Mouse (Mus musculus) heart, embryonic 11.5 days (tissue): ENCODE results near the gene Fam57a. TPM values are rescaled to one million over a fixed set of nuclear protein-coding genes. Genes with fewer than 3 reads are reported as not detected.

ENCODE experiments used
- ATAC-seq: fragments of 200-750 bp; cut with Nextera tagmentation; replicated peaks from 2 replicates; pipeline ENCODE4 v1.8.0; 2017; ENCODE audit warnings: moderate library complexity; ENCODE audit not compliant: insufficient number of reproducible peaks, low FRiP score, low TSS enrichment
- H3K27ac ChIP-seq: fragments of 300-500 bp; sonication (generic); 2 replicates; pipeline ENCODE4 v1.5.1; 2014; ENCODE audit warnings: mild to moderate bottlenecking, low read depth, low read length
- H3K27me3 ChIP-seq: fragments of 300-500 bp; sonication (generic); 2 replicates; pipeline ENCODE4 v1.6.1; 2014; ENCODE audit warnings: mild to moderate bottlenecking, low read length, mixed read lengths; ENCODE audit not compliant: control insufficient read depth, insufficient read depth
- H3K36me3 ChIP-seq: fragments of 300-500 bp; sonication (generic); 2 replicates; pipeline ENCODE4 v1.6.1; 2014; ENCODE audit warnings: mild to moderate bottlenecking, low read length, moderate library complexity, mixed read lengths; ENCODE audit not compliant: control insufficient read depth, insufficient read depth
- H3K4me1 ChIP-seq: fragments of 300-500 bp; sonication (generic); 2 replicates; pipeline ENCODE4 v1.6.1; 2014; ENCODE audit warnings: low read length; ENCODE audit not compliant: control insufficient read depth, insufficient read depth
- H3K4me2 ChIP-seq: fragments of 300-500 bp; sonication (generic); 2 replicates; pipeline ENCODE4 v1.6.1; 2014; ENCODE audit warnings: mild to moderate bottlenecking, moderate library complexity
- H3K4me3 ChIP-seq: fragments of 300-500 bp; sonication (generic); 2 replicates; pipeline ENCODE4 v1.5.1; 2014; ENCODE audit warnings: low read depth, low read length
- H3K9ac ChIP-seq: fragments of 300-500 bp; sonication (generic); 2 replicates; pipeline ENCODE4 v1.6.1; 2014; ENCODE audit warnings: mild to moderate bottlenecking, low read depth, low read length, moderate library complexity
- H3K9me3 ChIP-seq: fragments of 300-500 bp; sonication (generic); replicated peaks from 2 replicates; pipeline ENCODE4 v1.6.1; 2016; ENCODE audit warnings: low read length; ENCODE audit not compliant: control insufficient read depth
- WGBS: fragments of 180-500 bp; shearing (Covaris S2); extraction: QIAGEN DNeasy Blood & Tissue Kit; methylation state at CpG from one replicate; pipeline ENCODE4 v1.1.7; 2014; ENCODE audit not compliant: insufficient replicate concordance; 5-methylcytosine and 5-hydroxymethylcytosine counted together
- polyA plus RNA-seq: library from polyadenylated mRNA; unstranded; fragments of >200 nt; fragmentation: Nextera tagmentation; extraction: Ambion mirVana; gene quantifications from 2 replicates; pipeline ENCODE4 v1.2.1, GENCODE M21; 2014

The Fam57a gene
- polyA plus RNA-seq, 1 experiment from 2014 or later: 31.2 TPM

DNA sequence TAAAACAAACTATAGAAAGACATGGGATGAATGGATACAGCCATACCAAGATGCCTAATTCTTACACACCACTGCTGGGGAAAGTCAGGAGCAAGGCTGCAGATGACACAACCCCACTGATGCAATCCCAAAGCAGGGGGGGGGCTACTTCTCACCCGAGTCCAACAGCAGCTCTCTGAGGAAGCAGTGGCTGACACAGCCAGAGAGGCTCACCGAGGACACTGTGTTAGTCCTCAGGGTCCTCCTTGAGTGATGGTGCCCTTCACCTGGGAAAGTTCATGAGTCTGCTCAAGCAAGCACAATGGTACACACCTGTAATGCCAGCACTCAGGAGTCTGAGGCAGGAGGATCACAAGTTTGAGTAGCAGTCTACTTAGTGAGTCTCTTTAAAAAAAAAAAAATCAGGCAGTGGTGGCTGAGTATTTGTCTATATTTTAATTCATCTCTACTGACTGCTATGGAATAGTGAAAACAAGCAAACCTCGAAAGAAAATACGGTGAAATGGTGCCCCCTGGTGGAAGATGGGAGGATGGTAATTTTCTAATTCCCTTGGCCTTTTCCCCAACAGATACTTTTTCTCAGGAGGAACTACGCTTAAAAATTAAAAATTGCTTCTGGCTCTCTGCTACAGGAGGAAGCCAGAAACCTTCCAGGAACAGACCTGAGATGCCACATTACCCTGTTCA, 12.2 kb upstream of the Fam57a start:
- no peak for ATAC-seq
- Histone ChIP-seq H3K9me3 (no peaks in the 10 kb centered on the region), H3K9ac (no peak overlapping the region), H3K4me1 (no peaks in the 10 kb centered on the region), H3K4me3 (no peak overlapping the region), H3K4me2 (no peak overlapping the region), H3K36me3 (peaks cover 3% of the 10 kb centered on the region; the same call in 1 of the 2 replicates), H3K27ac (no peak overlapping the region), H3K27me3 (no peaks in the 10 kb centered on the region)
- 30% methylated on average over 5 of the region's 5 CpGs for WGBS

- H3K27ac ChIP-seq: no peak overlapping the region
- no peaks in the 10 kb centered on the region for H3K4me1 ChIP-seq
- no peaks in the 10 kb centered on the region for H3K36me3 ChIP-seq
- no peak for ATAC-seq
- no peak overlapping the region for H3K4me3 ChIP-seq
- H3K9me3 ChIP-seq: no peaks in the 10 kb centered on the region
- H3K27me3 ChIP-seq: no peaks in the 10 kb centered on the region
- H3K4me2 ChIP-seq: no peak overlapping the region
- H3K9ac ChIP-seq: no peak overlapping the region
- 84% methylated on average over 3 of the region's 3 CpGs for WGBS
Measured at GRCm38 (mm10) chr11:76168976-76169375, 10.5 kb upstream of the Fam57a start.

GRCm38 (mm10) chr11:76170207-76170606, 9.3 kb upstream of the Fam57a start:
- Histone ChIP-seq H3K36me3 (no peaks in the 10 kb centered on the region), H3K27me3 (no peaks in the 10 kb centered on the region), H3K4me2 (no peak overlapping the region), H3K27ac (no peak overlapping the region), H3K9ac (no peak overlapping the region), H3K4me3 (no peak overlapping the region), H3K4me1 (no peaks in the 10 kb centered on the region), H3K9me3 (no peaks in the 10 kb centered on the region)
- no peak for ATAC-seq
- 68% methylated on average over 5 of the region's 5 CpGs for WGBS

DNA sequence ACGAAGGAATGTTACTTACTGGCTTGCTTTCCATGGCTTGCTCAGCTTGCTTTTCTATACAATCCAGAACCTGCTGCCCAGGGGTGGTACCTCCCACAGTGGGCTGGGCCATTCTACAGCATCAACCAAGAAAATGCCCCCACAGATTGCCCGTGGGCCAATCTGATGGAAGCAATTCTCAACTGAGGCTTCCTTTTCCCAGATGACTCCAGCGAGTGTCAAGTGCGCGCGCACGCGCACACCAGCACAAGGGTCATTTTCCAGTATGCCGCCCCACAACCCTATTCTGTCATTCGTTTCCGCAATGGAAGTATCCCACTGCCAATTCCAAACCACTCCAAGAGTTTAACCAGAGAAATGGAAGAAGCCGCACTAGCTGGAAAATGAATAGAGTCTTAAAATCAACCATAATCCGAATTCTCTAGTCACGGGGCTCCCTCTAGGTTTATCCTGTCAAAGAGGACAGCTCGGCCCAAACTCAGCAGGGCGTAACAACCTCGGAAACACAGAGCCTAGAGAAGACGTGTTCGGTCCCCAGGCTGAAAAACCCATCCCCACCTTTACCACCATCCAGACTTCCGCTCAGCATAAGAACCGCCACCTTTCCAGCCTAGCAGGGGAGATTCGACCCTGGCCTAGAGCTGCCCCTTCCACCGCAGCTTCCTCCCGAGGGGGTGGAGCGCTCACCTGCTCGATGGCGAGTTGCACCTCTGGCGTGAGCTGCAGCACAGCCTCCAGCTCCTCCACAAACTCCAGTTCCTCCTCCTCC, 561 bp upstream of the Fam57a start:
- peak overlapping the region; percentile 57; the same call in 1 of the 2 replicates for H3K27ac ChIP-seq
- 3% methylated on average over 28 of the region's 28 CpGs for WGBS
- H3K36me3 ChIP-seq: no peaks in the 10 kb centered on the region
- H3K9ac ChIP-seq: peak overlapping the region; percentile 76
- no peaks in the 10 kb centered on the region for H3K9me3 ChIP-seq
- H3K4me3 ChIP-seq: peak overlapping the region; percentile 85
- peak; percentile 69 for ATAC-seq
- no peaks in the 10 kb centered on the region for H3K27me3 ChIP-seq
- 0 out of 2 replicates have a peak, but pooled peaks cover 2% of the 10 kb centered on the region for H3K4me1 ChIP-seq
- H3K4me2 ChIP-seq: peak overlapping the region; percentile 94

DNA sequence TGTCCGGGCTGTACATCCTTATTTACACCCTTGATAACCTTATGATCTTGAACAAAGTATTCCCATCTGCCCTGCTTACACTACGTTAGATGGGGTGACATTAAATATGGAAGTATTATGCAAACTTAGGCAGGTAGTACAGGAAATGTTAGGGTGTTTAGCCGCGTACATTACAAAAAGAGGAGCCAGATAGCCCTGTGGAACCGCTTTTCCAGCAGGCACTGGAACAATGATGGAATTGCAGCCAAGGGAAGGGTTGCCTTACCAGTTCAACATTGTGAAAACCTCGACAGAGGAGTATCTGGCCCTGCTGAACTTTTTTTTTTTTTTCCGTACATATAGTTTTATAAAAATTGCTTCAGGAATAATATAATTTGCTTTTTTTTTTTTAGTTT, 672 bp downstream of the Fam57a start:
- Histone ChIP-seq H3K27ac (no peak overlapping the region), H3K9ac (peak overlapping the region; percentile 76), H3K4me3 (peak overlapping the region; percentile 85), H3K9me3 (no peaks in the 10 kb centered on the region), H3K27me3 (no peaks in the 10 kb centered on the region), H3K4me2 (peak overlapping the region; percentile 94), H3K4me1 (0 out of 2 replicates have a peak, but pooled peaks cover 2% of the 10 kb centered on the region), H3K36me3 (no peaks in the 10 kb centered on the region)
- 15% methylated on average over 7 of the region's 7 CpGs for WGBS
- ATAC-seq: no peak

DNA sequence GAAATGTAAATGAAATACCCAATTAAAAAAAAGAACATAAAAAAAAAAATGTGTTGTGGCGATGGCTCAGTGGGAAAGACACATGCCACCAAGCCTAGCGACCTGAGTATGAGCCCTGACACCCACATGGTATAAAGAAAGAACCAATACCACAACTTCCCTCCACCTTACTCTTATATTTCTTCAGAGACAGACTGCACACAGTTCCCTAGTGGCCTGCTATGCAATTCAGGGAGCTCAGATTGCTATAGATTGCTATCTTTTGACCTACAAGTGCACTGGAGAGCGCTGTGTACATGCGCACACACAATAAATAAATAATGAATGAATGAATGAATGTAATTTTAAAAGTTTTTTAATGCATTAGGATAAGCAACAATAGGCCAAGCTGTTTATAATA, 4.3 kb downstream of the Fam57a start:
- Histone ChIP-seq H3K9me3 (no peaks in the 10 kb centered on the region), H3K4me3 (no peak overlapping the region), H3K27ac (no peak overlapping the region), H3K9ac (no peak overlapping the region), H3K36me3 (no peaks in the 10 kb centered on the region), H3K4me1 (0 out of 2 replicates have a peak, but pooled peaks cover under 1% of the 10 kb centered on the region), H3K4me2 (no peak overlapping the region), H3K27me3 (no peaks in the 10 kb centered on the region)
- 83% methylated on average over 4 of the region's 4 CpGs for WGBS
- no peak for ATAC-seq

DNA sequence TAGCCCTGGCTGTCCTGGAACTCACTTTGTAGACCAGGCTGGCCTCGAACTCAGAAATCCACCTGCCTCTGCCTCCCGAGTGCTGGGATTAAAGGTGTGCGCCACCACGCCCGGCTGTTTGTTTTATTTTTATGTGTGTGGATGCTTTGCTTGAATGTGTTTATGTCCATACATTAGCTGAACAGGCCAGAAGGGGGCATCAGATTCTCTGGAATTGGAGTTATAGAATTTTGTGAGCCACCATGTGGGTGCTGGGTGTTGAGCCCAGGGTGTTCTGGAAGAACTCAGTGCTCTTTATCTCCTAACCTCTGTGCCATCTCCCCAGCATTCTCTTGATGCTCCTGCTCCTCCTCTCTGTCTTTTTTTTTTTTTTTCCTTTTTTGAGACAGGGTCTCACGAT, 7.4 kb downstream of the Fam57a start:
- WGBS: 87% methylated on average over 6 of the region's 6 CpGs
- H3K9me3 ChIP-seq: no peaks in the 10 kb centered on the region
- no peak for ATAC-seq
- H3K9ac ChIP-seq: no peak overlapping the region
- no peak overlapping the region for H3K27ac ChIP-seq
- H3K4me2 ChIP-seq: no peak overlapping the region
- H3K27me3 ChIP-seq: no peaks in the 10 kb centered on the region
- no peak overlapping the region for H3K4me3 ChIP-seq
- no peaks in the 10 kb centered on the region for H3K4me1 ChIP-seq
- H3K36me3 ChIP-seq: no peaks in the 10 kb centered on the region

DNA sequence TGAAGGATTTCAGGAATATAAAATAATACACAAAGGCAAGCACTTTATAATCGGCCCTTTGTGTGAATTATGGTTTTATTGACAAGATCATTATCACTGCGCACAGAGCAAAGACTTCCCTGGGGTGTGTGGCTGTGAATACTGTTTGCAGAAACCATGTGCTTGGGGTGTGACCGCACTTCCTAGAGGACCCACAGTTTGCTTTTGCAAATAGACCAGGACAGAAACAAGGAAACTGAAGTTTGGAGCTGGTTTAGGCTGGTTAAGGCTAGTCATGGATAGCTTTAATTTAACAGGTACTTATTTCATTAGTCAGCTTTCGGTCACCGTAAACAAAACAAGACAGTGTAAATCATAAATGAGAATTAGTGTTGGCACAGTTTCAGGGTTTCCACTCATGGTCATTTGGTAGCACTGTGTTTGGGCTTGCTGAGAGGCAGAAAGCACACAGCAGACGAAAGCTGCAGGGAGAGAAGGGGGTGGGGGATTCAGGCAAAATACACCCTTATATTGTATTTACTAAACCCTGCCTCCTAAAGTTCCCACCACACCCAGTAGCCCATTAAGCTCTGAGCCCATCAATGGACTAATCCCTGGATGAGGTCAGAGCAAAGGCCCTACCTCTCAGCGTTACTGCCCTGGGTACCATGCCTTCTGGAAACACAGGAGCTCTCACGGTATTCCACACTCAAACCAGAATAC, 17.0 kb downstream of the Fam57a start:
- H3K4me2 ChIP-seq: no peak overlapping the region
- H3K9ac ChIP-seq: no peak overlapping the region
- H3K27ac ChIP-seq: no peak overlapping the region
- peaks cover 7% of the 10 kb centered on the region; the same call in 1 of the 2 replicates for H3K4me1 ChIP-seq
- no peaks in the 10 kb centered on the region for H3K9me3 ChIP-seq
- no peaks in the 10 kb centered on the region for H3K36me3 ChIP-seq
- ATAC-seq: no peak
- WGBS: 68% methylated on average over 8 of the region's 8 CpGs
- H3K4me3 ChIP-seq: no peak overlapping the region
- H3K27me3 ChIP-seq: no peaks in the 10 kb centered on the region
